Mouse (Mus musculus) midbrain, embryonic 16.5 days (tissue): ENCODE results near the gene Drd5. TPM values are rescaled to one million over a fixed set of nuclear protein-coding genes. Genes with fewer than 3 reads are reported as not detected.

Experiments
- ATAC-seq: fragments of 200-750 bp; cut with Nextera tagmentation; 2 replicates; pipeline ENCODE4 v1.8.0; 2017; ENCODE audit warnings: moderate TSS enrichment
- H3K27ac ChIP-seq: fragments of 300-500 bp; sonication (generic); 2 replicates; pipeline ENCODE4 v1.5.1; 2014; ENCODE audit warnings: mild to moderate bottlenecking, low read length, mixed read lengths
- H3K27me3 ChIP-seq: fragments of 300-500 bp; sonication (generic); 2 replicates; pipeline ENCODE4 v1.6.1; 2014; ENCODE audit warnings: low read depth, low read length, mixed read lengths; ENCODE audit not compliant: control insufficient read depth, insufficient read depth
- H3K36me3 ChIP-seq: fragments of 300-500 bp; sonication (generic); 2 replicates; pipeline ENCODE4 v1.6.1; 2014; ENCODE audit warnings: mild to moderate bottlenecking, low read length, moderate library complexity, mixed read lengths; ENCODE audit not compliant: control insufficient read depth, insufficient read depth
- H3K4me1 ChIP-seq: fragments of 300-500 bp; sonication (generic); 2 replicates; pipeline ENCODE4 v1.6.1; 2014; ENCODE audit warnings: mild to moderate bottlenecking, low read length, mixed read lengths; ENCODE audit not compliant: control insufficient read depth, insufficient read depth
- H3K4me2 ChIP-seq: fragments of 300-500 bp; sonication (generic); 2 replicates; pipeline ENCODE4 v1.6.1; 2014; ENCODE audit warnings: mild to moderate bottlenecking, low read length, mixed read lengths
- H3K4me3 ChIP-seq: fragments of 300-500 bp; sonication (generic); 2 replicates; pipeline ENCODE4 v1.5.1; 2014; ENCODE audit warnings: low read depth, mild to moderate bottlenecking, low read length, moderate library complexity, mixed read lengths
- H3K9ac ChIP-seq: fragments of 300-500 bp; sonication (generic); 2 replicates; pipeline ENCODE4 v1.6.1; 2014; ENCODE audit warnings: low read depth, low read length, mixed read lengths
- H3K9me3 ChIP-seq: fragments of 300-500 bp; sonication (generic); replicated peaks from 2 replicates; pipeline ENCODE4 v1.6.1; 2014; ENCODE audit warnings: mild to moderate bottlenecking, low read length, mixed read lengths; ENCODE audit not compliant: control insufficient read depth, poor library complexity, severe bottlenecking
- WGBS: fragments of 180-500 bp; shearing (Covaris S2); extraction: QIAGEN DNeasy Blood & Tissue Kit; methylation state at CpG from one replicate; pipeline ENCODE4 v1.1.7; 2014; 5-methylcytosine and 5-hydroxymethylcytosine counted together
- polyA plus RNA-seq: library from polyadenylated mRNA; unstranded; fragments of >200 nt; fragmentation: Nextera tagmentation; extraction: Ambion mirVana; gene quantifications from 2 replicates; pipeline ENCODE4 v1.2.1, GENCODE M21; 2015

The Drd5 gene
- polyA plus RNA-seq, 1 experiment from 2014 or later: 0.90 TPM

DNA sequence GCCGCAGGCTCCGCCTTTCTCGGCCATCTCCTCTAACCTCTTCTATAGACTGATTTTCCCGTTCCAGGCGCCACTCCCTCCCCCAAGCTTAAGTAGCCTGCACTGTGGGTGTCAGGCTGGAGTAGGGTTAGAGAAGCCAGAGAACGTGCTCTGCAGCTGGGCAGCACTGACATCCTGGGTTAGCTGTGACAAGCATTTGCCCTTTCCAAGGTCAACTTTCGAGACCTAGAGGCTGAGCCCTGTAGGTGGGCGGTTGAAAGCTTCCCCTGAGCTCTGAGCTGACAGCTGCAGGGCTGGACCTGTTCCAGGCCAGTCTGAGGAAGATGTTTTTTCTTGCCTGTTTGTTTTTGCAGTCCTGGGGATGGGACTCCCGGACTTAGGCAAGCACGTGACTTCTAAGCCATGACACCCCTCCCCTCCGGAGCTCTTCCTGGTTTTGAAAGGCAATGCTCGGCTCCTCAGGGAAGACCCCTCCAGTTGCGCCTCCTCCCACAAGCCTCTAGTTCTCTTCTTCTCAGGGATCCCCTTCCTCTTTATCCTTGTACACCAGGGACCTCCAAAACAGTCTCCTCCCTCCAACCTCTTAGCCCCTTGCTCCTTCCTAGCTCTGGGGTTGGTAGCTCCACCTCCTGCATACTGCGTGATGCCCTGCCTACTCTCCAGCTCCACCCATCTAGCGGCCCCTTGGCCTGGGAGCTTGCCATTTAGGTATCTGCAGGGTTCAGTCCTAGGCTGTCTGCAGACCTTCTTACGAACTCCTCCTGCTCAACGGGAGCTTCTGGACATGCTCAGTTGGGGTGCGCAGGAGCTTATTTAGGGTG, 47.7 kb downstream of the Drd5 start:
- H3K9ac ChIP-seq: no peak overlapping the region
- H3K27ac ChIP-seq: no peak overlapping the region
- WGBS: 9% methylated on average over 18 of the region's 18 CpGs
- H3K4me3 ChIP-seq: 0 out of 2 replicates have a peak overlapping the region, but pooled peaks have one; percentile 9
- H3K27me3 ChIP-seq: peaks cover 3% of the 10 kb centered on the region
- peaks cover 12% of the 10 kb centered on the region; the same call in 1 of the 2 replicates for H3K4me1 ChIP-seq
- no peaks in the 10 kb centered on the region for H3K36me3 ChIP-seq
- no peaks in the 10 kb centered on the region for H3K9me3 ChIP-seq
- ATAC-seq: peak; percentile 73
- peak overlapping the region; percentile 46 for H3K4me2 ChIP-seq

DNA sequence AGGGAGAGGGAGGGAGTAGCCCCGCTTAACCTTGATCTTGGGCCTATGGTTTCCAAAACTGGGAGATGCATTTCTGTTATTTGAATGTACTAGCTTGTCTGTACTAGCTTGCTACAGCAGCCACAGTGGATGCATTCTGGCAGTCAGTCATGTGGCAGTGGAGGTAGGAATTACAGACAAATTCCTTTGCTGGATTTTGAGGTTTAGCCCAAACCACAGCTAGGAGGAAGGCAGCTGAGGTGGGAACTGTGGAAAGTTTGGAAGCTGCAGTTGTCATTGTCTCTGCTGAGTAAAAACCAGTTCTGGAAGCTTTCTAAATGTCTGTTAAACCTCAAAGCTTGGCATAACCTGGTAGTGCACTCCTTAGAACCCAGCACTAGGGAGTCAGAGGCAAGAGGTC, 52.1 kb downstream of the Drd5 start:
- Histone ChIP-seq H3K4me2 (no peak overlapping the region), H3K27me3 (no peaks in the 10 kb centered on the region), H3K4me1 (peaks cover 8% of the 10 kb centered on the region; the same call in 1 of the 2 replicates), H3K4me3 (no peak overlapping the region), H3K27ac (no peak overlapping the region), H3K9me3 (no peaks in the 10 kb centered on the region), H3K9ac (no peak overlapping the region), H3K36me3 (no peaks in the 10 kb centered on the region)
- 100% methylated on average over 1 of the region's 1 CpGs for WGBS
- ATAC-seq: no peak

Other genes with a start within 250 kb of the Drd5 start
- 1,570 and 1,631 TPM in 2 replicates for gene Nsg1, start 159.5 kb upstream of the Drd5 start, polyA plus RNA-seq
- 19.8 and 21.7 TPM in 2 replicates for gene Zbtb49, start 98.9 kb upstream of the Drd5 start, polyA plus RNA-seq
- gene Lyar, start 98.9 kb upstream of the Drd5 start, polyA plus RNA-seq: 35.4 and 41.9 TPM in 2 replicates
- 92.9 and 94.6 TPM in 2 replicates for gene Tmem128, start 59.2 kb upstream of the Drd5 start, polyA plus RNA-seq
- 0.11 TPM in 1 of 2 replicates, not detected in the other for gene Otop1, start 43.4 kb upstream of the Drd5 start, polyA plus RNA-seq
- 0.23 and 0.73 TPM in 2 replicates for gene Slc2a9, start 183.8 kb downstream of the Drd5 start, polyA plus RNA-seq
- 217 and 221 TPM in 2 replicates for gene Wdr1, start 243.9 kb downstream of the Drd5 start, polyA plus RNA-seq